Mouse (Mus musculus) CH12F3 (cell line): Measurements from ENCODE around the gene Cnst.

Experiments
- in situ Hi-C: fragments of 300-500 bp; cut with MboI; formaldehyde crosslinking; loops from 2 replicates; pipeline ENCODE4 v1.14.3; 2020; ENCODE audit warnings: low sequenced_read_pairs

The Cnst gene

GRCm38 (mm10) chr1:179553197-179553948, 7.2 kb downstream of the Cnst start:
- in situ Hi-C loops, result no loop called here

GRCm38 (mm10) chr1:179553949-179554347, 7.8 kb downstream of the Cnst start:
- in situ Hi-C loops, result no loop called here

GRCm38 (mm10) chr1:179556921-179557320, 10.8 kb downstream of the Cnst start:
- in situ Hi-C loops, result no loop called here

- in situ Hi-C loops, result no loop called here
Observed at GRCm38 (mm10) chr1:179559446-179560194, 13.4 kb downstream of the Cnst start.

GRCm38 (mm10) chr1:179560845-179561430, 14.8 kb downstream of the Cnst start:
- in situ Hi-C loops, result no loop called here

- in situ Hi-C loops, result no loop called here
Observed at GRCm38 (mm10) chr1:179563211-179563610, 17.0 kb downstream of the Cnst start.

- in situ Hi-C loops, result no loop called here
Observed at GRCm38 (mm10) chr1:179563926-179564325, 17.8 kb downstream of the Cnst start.

- in situ Hi-C loops, result no loop called here
Observed at GRCm38 (mm10) chr1:179567558-179567957, 21.4 kb downstream of the Cnst start.

GRCm38 (mm10) chr1:179568690-179569398, 22.7 kb downstream of the Cnst start:
- in situ Hi-C loops, result no loop called here

GRCm38 (mm10) chr1:179570482-179570881, 24.3 kb downstream of the Cnst start:
- in situ Hi-C loops, result no loop called here

GRCm38 (mm10) chr1:179571686-179572085, 25.5 kb downstream of the Cnst start:
- in situ Hi-C loops, result no loop called here

- in situ Hi-C loops, result no loop called here
Observed at GRCm38 (mm10) chr1:179573650-179574206, 27.6 kb downstream of the Cnst start.

GRCm38 (mm10) chr1:179578625-179579024, 32.5 kb downstream of the Cnst start:
- in situ Hi-C loops, result no loop called here

- in situ Hi-C loops, result no loop called here
Observed at GRCm38 (mm10) chr1:179580200-179580599, 34.0 kb downstream of the Cnst start.

- in situ Hi-C loops, result no loop called here
Observed at GRCm38 (mm10) chr1:179581422-179581821, 35.3 kb downstream of the Cnst start.

- in situ Hi-C loops, result no loop called here
Observed at GRCm38 (mm10) chr1:179582021-179582433, 35.9 kb downstream of the Cnst start.

GRCm38 (mm10) chr1:179583090-179583489, 36.9 kb downstream of the Cnst start:
- in situ Hi-C loops, result no loop called here

- in situ Hi-C loops, result no loop called here
Observed at GRCm38 (mm10) chr1:179584220-179584619, 38.0 kb downstream of the Cnst start.

GRCm38 (mm10) chr1:179585646-179586045, 39.5 kb downstream of the Cnst start:
- in situ Hi-C loops, result no loop called here

- in situ Hi-C loops, result no loop called here
Observed at GRCm38 (mm10) chr1:179586430-179587095, 40.4 kb downstream of the Cnst start.
